Mouse (Mus musculus) monocyte, adult 5-6 weeks (primary cell): ENCODE measurements around the gene Arrb2. TPM values are rescaled to one million over a fixed set of nuclear protein-coding genes. Genes with fewer than 3 reads are reported as not detected.
A peak's percentile ranks its signal among the peaks of the same experiment; 100 is the strongest.

Experiments used
- ATAC-seq: fragments of 153-309, 156-312 bp; replicated peaks from 2 replicates; pipeline ENCODE4 v1.8.0; 2017; ENCODE audit warnings: mild to moderate bottlenecking; ENCODE audit not compliant: low TSS enrichment, insufficient number of reproducible peaks, severe bottlenecking, poor library complexity, low FRiP score
- total RNA-seq: library from RNA; stranded (forward); fragments of 200-1000, 200-491, 200-594 nt; gene quantifications from 3 replicates; pipeline ENCODE4 v1.2.3, GENCODE M21; 2017

Gene Arrb2
- total RNA-seq, 1 experiment from 2014 or later, result 113 TPM

DNA sequence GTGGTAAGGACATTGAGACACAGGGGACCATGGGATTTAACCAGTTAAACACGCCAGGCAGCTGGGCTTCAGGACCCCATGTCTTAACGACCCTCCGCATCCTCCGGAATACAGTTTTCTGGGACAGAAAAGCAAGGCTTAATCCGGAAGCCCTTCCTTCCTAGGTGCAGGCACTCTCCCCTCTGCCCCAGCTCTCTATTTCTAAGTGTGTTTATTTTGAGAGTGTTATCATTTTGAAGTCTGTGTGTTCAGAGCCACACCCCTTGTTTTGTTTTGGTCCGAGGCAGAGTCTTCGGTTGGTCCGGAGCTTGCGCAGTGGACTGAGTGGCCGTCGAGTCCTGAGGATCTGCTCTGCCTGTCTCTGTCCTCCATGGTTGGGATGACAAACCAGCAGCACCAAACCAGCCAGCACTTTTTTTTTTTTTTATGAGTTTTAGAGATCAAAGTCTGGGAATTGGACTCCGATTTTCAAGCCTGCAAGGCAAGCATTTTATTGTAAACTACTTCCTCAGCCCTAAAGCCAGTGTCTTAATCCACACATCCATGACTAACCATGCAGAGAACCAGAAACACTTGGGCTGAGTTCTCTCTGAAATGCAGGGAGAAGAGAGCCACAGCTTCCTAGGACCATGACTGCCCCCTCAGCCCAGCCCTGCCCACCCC, 42.6 kb downstream of the Arrb2 start:
- ATAC-seq, result no peak

DNA sequence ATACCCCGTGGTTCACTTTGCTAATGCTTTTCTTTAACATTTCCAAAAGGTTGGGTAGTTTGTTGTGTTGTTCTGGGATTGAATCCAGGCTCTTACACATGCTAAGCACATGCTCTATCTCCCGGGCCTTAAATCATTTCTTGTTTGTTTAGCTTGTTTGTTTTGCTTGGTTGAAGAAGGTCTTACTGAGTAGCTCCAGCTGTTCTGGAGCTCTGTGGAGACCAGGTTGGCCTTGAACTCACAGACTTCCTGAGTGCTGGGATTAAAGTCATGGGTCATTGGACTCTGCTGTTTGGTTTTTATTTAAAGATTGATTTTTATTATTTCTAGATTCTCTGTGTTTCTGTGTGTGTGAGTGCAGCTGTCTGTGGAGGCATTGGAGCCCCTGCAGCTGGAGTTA, 53.1 kb downstream of the Arrb2 start:
- ATAC-seq, result no peak

DNA sequence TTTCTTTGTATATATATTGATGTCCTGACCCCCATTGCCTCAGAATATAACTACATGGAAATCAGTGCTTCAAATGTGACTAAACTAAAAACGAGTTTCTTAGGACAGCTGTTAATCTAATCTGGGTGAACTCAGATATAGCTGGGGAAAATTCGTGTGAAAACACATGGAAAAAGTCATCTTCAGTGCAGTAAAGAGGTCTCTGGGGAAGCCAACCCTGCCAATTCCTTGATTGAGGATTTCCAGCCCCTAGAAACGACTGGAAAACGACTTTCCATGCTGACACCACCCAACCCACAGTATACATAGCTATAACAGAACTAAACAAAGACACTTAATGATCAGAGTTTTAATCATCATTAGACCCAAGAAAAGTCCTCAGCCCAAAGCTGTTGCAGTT, 55.4 kb downstream of the Arrb2 start:
- ATAC-seq, result no peak

DNA sequence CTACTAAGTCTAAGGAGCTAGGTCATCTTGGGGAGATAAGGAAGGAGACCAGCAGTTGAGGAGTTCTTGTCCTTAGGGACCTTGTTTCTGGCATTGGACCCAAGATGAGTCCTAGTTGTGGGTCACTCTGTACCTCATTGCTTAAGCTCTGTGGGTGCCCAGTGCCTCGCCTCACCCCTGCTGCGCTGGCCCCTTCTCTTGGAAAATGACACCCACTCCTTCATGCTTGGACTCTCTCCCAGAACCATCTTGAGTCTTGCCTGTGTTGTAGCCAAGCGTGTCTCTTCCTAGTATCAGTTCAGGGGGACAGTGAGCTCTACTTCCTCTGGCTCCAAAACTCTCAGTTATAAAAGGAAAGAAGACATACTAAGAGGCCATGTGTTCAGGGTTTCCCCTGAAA, 56.7 kb downstream of the Arrb2 start:
- no peak for ATAC-seq

DNA sequence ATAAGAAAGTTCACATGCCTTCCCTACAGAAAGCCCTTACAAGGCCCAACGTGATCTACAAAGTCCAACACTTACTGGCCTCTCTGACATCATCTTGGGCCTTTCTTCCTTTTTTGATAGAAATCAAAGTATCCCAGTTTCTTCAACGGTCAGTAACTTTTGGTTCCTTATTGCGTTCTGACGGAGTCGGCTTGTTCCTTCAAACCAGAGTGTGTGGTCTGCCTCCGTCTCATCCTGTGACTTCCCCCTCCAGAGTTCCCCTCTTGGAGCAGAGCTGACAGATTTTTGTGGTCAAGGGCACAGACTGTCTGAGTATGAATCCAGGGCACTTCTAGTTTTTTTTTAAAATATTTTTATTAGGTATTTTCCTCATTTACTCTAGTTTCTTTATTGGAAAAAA, 57.2 kb downstream of the Arrb2 start:
- peak; percentile 92 for ATAC-seq

Other genes with a start within 250 kb of the Arrb2 start
- gene Slc16a11, start 219.9 kb upstream of the Arrb2 start, total RNA-seq, result not detected in 3 replicates
- gene Slc16a13, start 211.6 kb upstream of the Arrb2 start, total RNA-seq, result 1.9 to 11.0 TPM (median 3.1 TPM) in 3 replicates
- not detected in 3 replicates for gene Bcl6b, start 202.8 kb upstream of the Arrb2 start, total RNA-seq
- 8.1 to 28.1 TPM (median 18.3 TPM) in 3 replicates for gene 0610010K14Rik, start 194.7 kb upstream of the Arrb2 start, total RNA-seq
- 3.3 to 5.8 TPM in 2 of 3 replicates, not detected in the other for gene Gm21988, start 192.8 kb upstream of the Arrb2 start, total RNA-seq
- 17.5 to 31.1 TPM (median 23.2 TPM) in 3 replicates for gene Rnasek, start 192.8 kb upstream of the Arrb2 start, total RNA-seq
- 0.85 to 26.1 TPM (median 1.6 TPM) in 3 replicates for gene Alox12, start 177.3 kb upstream of the Arrb2 start, total RNA-seq
- 2.5 TPM in 1 of 3 replicates, not detected in the others for gene Alox12e, start 110.0 kb upstream of the Arrb2 start, total RNA-seq
- gene Alox15, start 80.6 kb upstream of the Arrb2 start, total RNA-seq, result 1.6 to 43.2 TPM (median 41.4 TPM) in 3 replicates
- gene Pelp1, start 22.6 kb upstream of the Arrb2 start, total RNA-seq, result 1.6 to 4.9 TPM (median 2.1 TPM) in 3 replicates
- 37.7 to 56.2 TPM (median 52.1 TPM) in 3 replicates for gene Med11, start 19.3 kb downstream of the Arrb2 start, total RNA-seq
- 0.21 TPM in 1 of 3 replicates, not detected in the others for gene Zmynd15, start 26.8 kb downstream of the Arrb2 start, total RNA-seq
- 1.6 to 3.5 TPM (median 2.8 TPM) in 3 replicates for gene Cxcl16, start 27.3 kb downstream of the Arrb2 start, total RNA-seq
- not detected in 3 replicates for gene Tm4sf5, start 72.6 kb downstream of the Arrb2 start, total RNA-seq
- not detected in 3 replicates for gene Vmo1, start 82.0 kb downstream of the Arrb2 start, total RNA-seq
- not detected in 3 replicates for gene Gltpd2, start 86.6 kb downstream of the Arrb2 start, total RNA-seq
- gene Psmb6, start 92.7 kb downstream of the Arrb2 start, total RNA-seq, result 181 to 224 TPM (median 209 TPM) in 3 replicates
- gene Gm40193, start 100.3 kb downstream of the Arrb2 start, total RNA-seq, result not detected in 3 replicates
- gene Pld2, start 107.4 kb downstream of the Arrb2 start, total RNA-seq, result 5.1 to 22.0 TPM (median 11.1 TPM) in 3 replicates
- gene Mink1, start 130.2 kb downstream of the Arrb2 start, total RNA-seq, result 50.8 to 81.3 TPM (median 55.8 TPM) in 3 replicates
- not detected in 3 replicates for gene 4930544D05Rik, start 183.2 kb downstream of the Arrb2 start, total RNA-seq
- 2.1 to 17.4 TPM (median 5.5 TPM) in 3 replicates for gene Chrne, start 186.6 kb downstream of the Arrb2 start, total RNA-seq
- 0.57 to 3.3 TPM in 2 of 3 replicates, not detected in the other for gene Gp1ba, start 206.5 kb downstream of the Arrb2 start, total RNA-seq
- gene Rnf167, start 214.6 kb downstream of the Arrb2 start, total RNA-seq, result 89.4 to 129 TPM (median 90.9 TPM) in 3 replicates
- gene Slc25a11, start 214.8 kb downstream of the Arrb2 start, total RNA-seq, result 41.1 to 62.6 TPM (median 43.5 TPM) in 3 replicates
- 527 to 871 TPM (median 568 TPM) in 3 replicates for gene Pfn1, start 222.0 kb downstream of the Arrb2 start, total RNA-seq
- 236 to 452 TPM (median 414 TPM) in 3 replicates for gene Eno3, start 224.6 kb downstream of the Arrb2 start, total RNA-seq
- 49.1 to 78.2 TPM (median 76.7 TPM) in 3 replicates for gene Spag7, start 236.8 kb downstream of the Arrb2 start, total RNA-seq